Mouse (Mus musculus) bone marrow macrophage, adult 2 months (primary cell): ENCODE results near the gene Cad.

ENCODE experiments used
- CTCF ChIP-seq: IDR thresholded peaks from 2 replicates; pipeline ENCODE4 v1.5.1; 2012; ENCODE audit warnings: low read depth, mild to moderate bottlenecking, low read length, moderate library complexity
- POLR2A ChIP-seq: IDR thresholded peaks from 2 replicates; pipeline ENCODE4 v1.6.1; 2012; ENCODE audit warnings: mild to moderate bottlenecking, low read depth, low read length, borderline replicate concordance

- TF ChIP-seq CTCF (no peak), POLR2A (no peak)
These were observed at the start of gene Cad for GRCm38 (mm10) chr5:31054261-31055215.
